Mouse (Mus musculus) c-Kit-negative CD71-positive TER-119-positive erythroid progenitor cells, embryonic 14.5 days (primary cell): ENCODE results near the gene Itprip.
A peak's percentile ranks its signal among the peaks of the same experiment; 100 is the strongest.

Experiments used
- DNase-seq: peaks from one replicate; pipeline ENCODE4 v3.0.0-alpha.2; 2013; ENCODE audit warnings: low read depth, low spot score

The Itprip gene

DNA sequence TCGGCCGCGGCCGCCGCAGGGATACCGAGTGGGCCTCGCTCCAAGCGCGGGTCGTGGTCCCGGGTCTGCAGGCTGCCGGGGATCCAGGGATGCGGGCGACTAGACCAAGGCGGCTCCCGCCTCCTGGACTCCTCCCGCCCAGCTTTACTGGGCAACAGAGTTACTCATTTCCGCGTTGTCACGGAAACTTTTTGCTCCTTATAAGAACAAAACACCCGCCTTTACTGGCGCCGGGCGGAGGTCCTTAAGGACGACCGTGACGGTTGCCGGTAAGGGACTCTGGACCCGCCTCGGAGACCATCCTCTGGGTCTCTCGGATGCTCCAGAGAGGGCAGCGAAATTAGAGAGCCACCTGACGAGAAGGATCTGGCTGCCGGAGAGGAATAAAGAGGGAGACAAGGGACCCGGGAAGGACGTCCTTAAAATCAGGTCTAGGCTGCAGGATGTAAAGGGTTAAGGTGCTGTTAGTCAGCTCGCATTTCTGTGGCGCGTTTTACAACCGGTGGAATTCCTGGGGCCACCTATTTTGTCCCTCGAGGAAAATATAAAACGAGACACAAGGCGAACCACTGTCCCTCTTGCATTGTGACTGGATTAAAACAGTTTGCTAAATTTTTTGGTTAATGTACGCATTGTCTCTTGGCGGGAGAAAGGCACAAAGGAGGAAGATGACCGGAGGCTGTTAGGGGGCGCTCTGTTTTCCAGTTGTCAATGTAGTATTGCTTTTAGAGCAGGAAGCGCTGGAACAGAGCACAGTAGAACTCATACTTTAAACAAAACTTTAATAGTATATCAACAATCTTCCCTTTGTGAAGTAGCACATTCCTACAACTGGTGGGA is at the start of gene Itprip, which contains the start of gene Cfap43:
Gene Itprip (minus strand): TSS at position 174 of the 840 bp plus-strand sequence.
Gene Cfap43 (minus strand): TSS at position 162 of the 840 bp plus-strand sequence.
- DNase-seq, result peak; percentile 49

DNA sequence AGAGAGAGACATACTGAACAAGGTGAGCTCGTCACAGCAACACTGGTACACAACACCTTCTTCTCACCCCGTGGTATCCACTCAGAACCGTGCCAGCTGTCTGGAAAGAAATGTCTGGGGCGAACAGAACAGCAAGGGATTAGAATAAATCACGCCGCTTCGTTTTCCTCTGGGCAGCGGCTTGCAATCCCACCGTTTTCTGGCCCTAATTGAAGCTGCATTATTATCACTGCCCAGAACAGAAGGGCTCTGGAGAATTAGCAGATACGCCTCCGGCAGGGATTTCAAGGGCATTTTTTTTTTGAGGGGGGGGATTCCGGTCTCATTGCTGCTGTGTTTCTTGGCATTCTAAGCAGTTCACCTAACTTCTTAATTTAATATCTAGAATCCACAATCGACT is 39.1 kb upstream of the Itprip start:
- DNase-seq, result no peak

DNA sequence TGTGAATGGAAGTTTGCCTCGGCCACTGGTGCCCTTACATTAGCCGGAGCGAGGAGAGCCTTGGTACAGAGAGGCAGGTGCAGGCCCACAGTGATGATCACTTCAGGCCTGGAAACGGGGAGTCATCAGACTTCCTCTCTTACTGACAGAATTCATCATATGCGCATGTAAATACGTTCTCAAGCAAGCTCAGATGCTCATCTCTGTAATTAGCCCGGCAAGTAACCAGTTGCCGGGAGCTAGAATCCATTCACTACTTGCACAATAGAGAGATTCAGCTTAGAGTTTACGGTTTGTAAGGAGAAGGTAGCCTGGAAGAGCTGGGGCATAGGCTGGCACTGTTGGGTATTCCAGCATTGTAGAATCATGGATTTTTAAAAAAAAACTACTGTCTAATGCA is 34.1 kb upstream of the Itprip start:
- DNase-seq, result no peak

DNA sequence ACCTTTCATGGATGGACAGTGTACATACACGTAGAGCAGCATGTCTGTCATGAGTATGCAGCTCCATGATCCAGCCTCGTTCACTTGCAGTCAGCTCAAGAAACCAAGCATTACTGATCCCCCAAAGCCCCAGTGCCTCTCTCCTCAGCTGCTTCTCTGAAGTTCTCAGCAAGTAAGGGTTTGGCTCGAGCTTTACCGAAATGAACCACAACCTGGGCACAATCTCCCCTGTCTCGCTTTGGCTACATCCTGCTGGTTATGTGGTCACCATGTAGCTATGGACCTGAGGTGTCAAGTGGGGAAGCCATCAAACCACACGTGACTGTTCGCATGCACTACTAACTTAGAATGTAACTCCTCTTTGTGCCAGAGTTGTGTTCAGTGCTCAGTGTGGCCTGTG is 31.8 kb upstream of the Itprip start:
- no peak for DNase-seq

DNA sequence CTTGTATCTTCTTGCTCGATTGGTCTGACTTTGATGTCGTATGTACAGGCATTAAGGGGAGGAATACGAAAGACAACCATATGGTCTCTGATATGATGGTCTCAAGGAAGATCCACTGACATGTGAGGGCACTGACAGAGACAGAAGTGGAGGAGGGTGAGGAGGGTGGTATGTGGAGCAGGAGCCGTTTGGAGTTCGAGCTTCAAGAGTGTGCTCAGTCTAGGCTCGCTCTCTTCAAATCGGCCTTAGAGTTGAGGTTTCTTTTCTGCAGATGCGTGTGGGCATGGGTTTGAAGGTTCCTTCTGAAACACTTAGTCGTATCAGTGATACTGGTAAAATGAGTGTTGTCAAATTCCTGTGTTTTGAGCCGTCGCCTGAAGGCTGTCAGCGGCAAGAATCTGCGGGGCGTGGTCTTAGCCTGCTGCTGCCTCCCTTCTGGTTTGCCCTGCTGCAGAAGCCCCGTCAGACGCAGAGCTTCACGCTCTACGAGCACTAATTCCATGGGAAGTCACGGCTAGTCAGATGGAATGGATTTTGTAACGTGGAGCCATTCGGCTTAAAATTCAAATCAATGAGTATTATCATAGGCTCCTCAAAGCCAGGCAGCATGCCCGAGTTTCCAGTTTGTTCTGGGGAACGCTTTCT is 27.8 kb upstream of the Itprip start:
- no peak for DNase-seq

DNA sequence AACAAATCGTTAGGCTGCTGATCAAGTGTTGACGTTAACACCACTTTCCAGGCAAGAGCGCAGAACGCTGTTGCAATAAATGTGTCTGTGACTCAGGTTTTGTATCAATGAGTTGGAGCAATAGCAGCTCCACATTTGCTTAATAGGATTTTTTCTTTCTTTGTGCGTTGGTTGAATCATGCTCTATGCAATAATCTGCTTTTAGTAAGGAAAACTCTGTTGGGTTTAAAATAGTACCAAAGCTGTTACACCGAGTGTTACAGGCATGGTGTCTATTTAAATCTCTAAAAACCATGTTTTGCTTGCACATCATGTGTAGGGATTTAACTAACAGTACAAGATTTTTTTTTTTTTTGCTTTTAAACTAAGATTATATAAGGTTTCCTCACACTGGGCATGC is 20.3 kb upstream of the Itprip start:
- no peak for DNase-seq

DNA sequence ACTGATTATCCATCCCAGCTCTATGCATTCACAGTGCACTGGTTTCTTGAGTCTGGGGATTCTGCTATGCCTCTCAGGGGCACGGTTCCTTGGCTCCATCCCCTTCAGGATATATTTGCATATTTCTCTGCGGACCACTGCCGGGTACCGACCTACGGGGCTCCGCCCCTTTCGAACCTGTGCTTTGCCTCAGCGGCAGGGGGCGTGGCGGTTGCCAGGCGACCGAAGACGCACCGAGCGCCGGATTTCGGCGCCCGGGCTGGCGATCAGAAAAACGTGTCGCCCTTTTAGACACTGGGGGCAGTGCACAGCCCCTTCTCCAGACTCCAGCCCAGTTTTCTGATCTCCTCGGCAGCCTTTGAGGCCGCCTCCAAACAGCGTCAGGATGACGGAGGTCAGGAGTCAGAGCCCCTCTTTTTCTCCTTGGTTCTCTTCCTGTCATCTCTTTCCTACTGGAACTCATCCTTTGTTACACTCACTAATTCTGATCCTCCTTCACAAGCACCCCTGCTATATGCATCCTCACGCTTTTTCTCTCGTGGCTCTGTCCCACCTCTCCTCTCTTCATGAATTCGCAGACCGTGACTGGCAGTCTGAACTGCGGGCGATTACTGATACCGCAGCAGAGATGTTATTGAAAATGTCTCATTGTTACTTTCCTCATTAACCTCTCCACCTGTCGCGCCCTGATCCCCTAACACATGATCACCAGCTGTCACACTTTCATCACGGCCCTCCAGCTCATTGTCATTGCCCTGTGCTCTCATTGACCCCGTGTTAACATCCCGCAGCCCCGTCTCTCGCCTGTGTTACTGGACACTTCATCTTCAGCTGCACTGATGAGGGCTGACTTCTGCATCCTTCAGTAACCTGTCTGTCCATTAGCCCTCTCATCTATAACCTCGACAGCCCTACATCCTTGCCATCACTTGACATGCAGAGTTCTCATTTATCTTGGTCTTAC is 18.6 kb upstream of the Itprip start, which contains the start of gene Cfap58:
Gene Cfap58 (plus strand): TSS at position 233 of the 964 bp plus-strand sequence.
- no peak for DNase-seq

DNA sequence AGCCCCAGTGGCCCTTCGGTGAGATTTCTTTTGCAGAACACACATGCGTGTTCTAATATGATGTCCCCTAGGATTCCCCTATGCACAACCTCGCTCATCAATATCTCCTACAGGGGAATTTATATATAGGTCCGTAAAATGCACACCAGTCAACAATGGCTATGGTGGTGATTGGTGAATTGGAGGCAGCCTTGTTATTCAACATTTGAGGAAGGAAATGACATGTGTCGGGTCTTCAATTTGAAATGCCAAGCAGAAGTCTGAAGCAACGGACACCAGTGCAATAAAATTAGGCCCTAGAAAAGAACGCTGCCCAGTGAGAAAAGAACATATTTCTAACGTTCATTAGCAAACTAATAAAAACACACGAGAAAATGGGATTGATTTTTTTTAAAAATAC is 17.8 kb upstream of the Itprip start:
- DNase-seq, result no peak

DNA sequence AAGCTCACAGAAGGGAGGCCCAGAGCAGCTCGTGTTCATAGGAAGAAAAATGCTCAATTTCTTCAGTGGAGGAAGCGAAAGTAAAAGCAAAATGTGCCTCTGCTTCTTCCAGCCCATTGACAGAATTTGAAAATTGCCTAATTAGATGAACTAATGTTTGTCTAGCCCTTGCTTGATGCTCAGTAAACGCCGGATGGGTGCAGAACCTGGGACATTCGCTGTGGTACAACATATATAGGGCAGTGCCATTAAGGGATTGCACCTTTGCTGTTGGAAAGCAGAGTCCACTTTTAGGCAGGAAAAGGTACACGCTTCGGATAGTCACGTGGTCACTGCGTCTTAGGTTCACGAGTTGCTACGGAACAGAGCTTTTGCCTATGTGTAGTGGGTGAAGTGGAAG is 17.4 kb upstream of the Itprip start:
- no peak for DNase-seq

DNA sequence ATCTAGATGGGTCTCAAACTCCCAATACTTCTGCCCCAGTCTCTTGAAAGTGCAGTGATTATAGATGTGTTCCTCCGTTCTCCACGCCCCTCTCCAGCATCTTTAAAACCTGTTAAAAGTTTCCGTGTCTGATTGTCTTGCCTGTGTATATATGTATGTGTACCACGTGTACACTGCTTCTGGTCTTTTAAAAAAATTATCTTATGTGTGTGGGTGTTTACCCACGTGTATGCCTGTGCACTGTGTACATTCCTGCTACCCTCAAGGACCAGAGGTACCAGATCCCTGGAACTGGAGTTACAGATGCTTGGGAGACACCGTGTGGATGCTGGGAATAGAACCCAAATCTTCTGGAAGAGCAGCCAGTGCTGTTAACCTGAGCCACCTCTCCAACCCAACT is 16.4 kb upstream of the Itprip start:
- DNase-seq, result no peak

DNA sequence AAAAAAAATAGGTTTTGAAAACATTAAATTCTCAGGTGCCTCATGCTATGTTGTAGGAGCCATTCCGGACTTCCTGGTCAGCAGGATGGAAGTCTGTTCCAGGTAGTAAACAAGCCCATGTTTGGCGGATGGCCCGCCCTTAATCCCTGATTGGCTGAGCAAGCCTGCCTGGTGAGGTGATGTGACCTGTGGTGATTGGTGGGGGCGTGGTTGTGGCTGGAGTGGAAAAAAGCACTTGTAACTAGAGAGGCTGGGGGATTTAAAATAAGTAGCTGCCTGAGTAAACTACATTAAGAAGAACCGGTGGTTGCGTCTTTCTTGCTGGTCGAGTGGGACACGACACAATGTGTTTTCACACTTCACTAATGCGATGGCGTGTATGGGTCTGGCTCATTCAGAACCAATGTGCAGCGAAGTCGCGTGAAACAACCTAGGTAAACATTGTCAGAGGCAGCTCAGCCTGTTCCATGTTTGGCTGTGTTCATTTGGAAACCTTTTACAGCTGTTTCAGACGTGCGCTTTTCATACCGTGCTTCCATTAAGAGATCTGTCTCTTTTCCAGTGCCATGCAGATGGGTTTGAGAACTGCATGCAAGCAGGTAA is 15.6 kb upstream of the Itprip start:
- DNase-seq, result no peak

DNA sequence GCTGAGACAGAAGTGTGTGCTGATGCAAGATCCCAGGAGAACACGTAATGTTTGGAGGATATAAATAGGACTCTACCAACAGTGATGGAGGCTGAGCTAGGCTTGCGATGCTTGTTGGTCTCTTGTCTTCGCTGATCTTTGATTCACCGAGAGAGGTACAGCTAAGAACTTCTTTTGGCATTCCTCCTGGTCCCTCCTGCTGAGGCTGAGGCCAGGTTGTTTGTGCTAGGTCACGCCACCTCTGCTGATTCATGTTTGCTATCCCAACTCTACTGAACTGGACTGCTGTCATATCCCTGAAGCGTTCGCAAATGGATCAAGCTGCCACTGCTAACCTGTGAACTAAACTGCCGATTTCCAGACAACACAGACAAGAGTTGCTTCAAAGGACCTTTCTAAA is 15.0 kb upstream of the Itprip start:
- DNase-seq, result no peak

DNA sequence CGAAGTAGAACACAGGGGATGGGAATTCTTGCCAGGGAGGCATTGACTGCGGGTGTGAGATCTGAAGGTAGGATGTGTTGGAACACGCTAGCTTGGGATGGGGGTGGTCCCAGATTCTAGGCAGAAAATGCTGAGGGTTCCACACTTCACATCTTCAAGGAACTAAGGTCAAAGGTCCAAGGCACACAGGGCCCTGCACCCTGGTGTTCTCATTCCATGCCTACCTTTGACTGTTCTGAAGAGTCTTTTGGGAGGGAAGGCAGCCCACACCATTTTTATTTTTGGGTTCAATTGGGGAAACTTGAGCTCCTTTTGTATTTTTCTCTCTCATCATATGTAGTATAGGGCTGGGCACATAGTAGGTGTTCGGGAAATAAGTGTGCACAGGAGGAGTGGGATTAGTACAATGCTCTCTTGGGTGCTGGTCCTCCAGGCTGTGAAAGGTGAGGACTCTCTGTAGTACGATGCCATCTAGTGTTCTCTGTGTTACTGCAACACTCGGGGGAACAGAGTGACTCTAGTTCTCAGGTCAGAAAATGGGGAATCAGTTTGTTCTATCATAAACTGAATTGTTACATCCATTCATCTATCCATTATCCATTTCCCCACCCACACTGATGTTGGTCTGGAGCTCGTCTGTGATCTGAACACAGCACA is 13.0 kb upstream of the Itprip start:
- no peak for DNase-seq

DNA sequence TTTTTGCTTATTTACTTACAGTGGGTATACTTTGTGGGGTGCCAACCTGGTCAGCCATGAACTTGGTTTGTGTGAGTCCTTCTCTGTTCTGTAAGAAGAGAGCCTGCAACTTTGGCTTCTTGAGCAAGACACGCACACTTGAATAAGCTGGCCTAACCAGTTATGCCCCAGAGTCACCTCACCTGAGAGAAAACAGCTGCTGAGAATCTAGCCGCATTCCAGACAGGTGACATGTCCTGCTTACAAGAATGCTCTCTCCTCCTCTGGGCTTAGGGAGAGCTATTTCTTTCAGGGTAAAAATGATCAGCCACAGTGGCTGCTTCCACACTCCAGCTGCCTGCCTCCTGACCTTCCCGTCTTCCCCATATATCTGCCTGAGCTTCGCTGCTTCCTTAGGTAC is 9.9 kb upstream of the Itprip start:
- no peak for DNase-seq

DNA sequence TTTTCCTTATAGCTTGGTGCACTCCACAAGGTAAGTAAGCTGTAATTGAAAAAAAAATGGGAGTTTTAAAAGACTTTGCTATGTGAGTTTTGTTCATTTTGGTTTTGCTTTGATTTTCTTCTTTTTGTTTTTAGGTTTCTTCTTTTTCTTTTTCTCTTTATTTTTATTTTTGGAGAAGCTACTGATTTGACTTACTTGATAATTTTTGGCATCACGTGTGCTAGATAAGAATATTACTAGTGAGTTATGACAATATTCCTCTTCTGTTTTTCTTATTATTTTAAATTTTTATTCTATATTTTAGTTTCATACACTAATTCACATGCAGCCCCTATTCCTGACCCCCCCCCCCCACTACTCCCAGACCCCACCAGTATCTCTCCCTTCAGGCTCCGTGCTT is 7.9 kb upstream of the Itprip start:
- no peak for DNase-seq

DNA sequence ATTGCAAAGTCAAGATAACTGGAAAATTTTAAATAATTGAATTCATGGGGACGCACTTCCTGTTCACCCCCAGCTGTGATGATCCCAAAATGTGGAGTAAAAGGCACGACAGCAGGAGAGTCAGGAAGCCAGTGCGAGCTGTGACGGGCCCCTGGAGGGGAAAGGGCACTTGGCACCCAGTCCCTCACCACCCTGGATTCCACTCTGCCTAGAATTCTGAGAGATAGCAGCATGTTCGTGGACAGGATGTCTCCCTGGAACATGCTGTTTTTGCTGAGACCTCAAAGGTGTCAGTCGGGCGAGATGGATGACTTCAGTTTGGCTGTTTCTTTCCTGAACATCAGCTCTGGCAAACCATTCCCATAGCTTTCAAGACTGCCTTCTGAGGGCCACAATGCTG is 6.7 kb upstream of the Itprip start:
- DNase-seq, result no peak

DNA sequence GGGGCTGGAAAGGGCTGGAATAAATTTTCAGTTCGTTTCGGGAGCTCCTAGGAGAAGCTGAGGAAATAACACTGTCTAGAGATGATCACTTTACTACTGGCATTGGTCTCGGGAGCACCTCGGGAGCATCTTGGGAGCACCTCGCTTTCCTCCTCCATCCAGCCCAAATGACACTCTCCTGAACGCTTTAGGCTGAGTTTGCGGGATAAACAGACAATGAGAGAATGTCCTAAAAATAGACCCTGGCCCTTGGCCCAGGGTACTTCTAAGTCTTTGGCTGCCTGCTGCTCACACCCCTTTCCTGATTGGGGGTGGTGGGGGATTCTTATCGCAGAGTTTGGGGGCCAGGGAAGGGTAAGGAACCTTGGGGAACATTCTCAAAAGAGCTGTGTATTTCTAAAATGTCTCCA is 872 bp upstream of the Itprip start:
- no peak for DNase-seq

DNA sequence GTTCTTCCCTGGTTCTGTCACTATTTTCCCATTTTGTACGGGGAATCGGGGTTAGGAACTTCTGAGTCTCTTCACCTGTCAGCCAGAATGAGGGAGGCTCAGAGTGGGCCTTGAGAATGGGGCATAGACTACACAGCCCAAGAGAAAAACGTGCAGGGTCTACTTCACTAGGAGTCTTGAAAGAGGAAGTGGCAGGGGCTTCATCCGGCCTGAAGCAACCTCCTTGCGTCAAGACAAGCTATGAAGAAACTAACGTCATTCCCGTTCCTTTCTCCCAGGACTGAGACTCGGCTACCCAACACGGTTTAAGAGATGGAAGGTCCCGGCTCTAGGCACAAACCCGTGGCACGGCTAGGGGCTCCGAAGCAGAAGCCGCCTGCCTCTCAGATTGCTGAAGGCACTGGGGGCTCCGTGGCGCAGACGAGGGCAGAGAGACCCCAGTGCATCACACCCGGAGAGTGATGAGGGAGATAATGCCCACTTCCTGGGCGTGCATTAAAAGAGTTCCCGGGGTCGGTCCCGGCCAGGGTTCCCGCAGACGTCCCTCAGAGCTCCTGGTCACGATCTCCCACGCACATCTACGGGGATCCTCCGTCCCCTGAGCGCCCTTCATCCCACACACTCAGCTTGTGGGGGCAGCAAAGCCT is 521 bp downstream of the Itprip start:
- DNase-seq, result peak; percentile 17

DNA sequence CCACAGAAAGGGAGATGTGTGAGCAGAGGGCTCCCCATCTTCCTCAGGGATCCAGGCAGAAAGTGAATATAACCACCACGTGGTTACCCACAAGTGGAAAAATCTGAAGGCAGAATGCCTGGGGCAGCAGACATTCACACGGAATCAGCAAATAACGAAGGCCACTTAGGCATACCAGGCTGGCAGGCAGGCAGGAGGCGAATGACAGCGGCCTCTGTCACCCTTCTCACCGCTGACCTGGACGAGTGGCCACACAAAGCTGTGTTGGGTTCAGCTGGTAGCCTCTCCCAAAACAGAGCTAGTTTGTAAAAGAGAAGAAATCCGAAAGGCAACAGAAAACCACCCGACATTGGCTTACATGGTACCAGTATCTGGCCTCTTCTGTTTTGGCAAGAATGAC is 1.1 kb downstream of the Itprip start:
- DNase-seq, result no peak

DNA sequence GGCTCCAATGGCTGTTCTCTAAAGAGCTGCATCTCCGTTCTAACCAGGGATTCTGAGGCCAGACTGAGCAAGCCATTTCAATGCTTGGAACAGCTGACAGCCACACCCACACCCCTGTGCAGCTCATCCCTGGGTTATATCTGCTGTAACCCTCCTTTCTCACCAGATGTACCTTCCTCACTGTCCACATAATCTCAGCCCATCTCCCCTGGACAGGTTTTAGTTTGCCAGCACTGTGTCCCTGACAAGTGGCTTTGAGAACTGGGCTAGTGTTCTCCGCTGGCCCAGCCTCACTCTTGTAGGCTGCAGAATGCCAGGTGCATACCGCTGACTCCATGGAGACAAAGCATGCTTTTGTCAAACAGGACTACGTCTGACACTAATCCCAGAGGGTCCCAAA is 1.7 kb downstream of the Itprip start:
- DNase-seq, result no peak

DNA sequence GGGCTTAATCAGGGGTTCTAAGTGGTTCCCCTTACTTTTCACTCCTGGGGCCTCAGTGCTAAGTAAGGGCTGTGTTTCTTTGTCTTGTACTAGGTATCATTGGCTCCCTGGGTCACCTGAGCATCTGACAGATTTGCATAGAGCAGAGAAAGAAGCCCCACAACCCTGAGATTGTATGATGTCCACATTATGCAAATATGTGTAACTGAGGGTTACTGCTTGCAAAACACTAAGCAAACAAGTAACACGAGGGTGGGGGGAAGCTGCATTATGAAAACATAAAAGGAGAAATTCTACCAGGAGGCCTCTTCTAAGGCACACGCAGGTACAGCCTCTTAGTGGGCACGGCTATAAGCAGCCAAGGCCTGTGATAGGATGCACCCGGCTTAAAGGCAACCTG is 3.8 kb downstream of the Itprip start:
- DNase-seq, result no peak
